Mouse (Mus musculus) heart, postnatal 14 days (tissue): ENCODE data around the gene Sh2d4b. TPM values are rescaled to one million over a fixed set of nuclear protein-coding genes. Genes with fewer than 3 reads are reported as not detected.

Experiments
- DNase-seq, 2 experiments: peaks; one replicate each; pipeline ENCODE4 v3.0.0; 2021 to 2022
- intact Hi-C: fragments of 180-260 bp; cut with DNase I; formaldehyde crosslinking; loops from one replicate; pipeline ENCODE4 v1.15.1; 2025
- long read RNA-seq, 2 experiments: library from polyadenylated mRNA; stranded (forward); transcript quantifications; one replicate each; pipeline ENCODE4 v2.0.0; 2021
- total RNA-seq, 2 experiments: library from RNA; stranded (reverse); gene quantifications; 2 replicates each; pipeline ENCODE4 v1.2.3; 2021

The Sh2d4b gene
- 1 to 10 TPM in 1 of 2 experiments, under 1 TPM in 1; 0.93 to 1.2 TPM for total RNA-seq
- long read RNA-seq, experiment 1 = 0 reads
- long read RNA-seq, experiment 2 = 0 reads

DNA sequence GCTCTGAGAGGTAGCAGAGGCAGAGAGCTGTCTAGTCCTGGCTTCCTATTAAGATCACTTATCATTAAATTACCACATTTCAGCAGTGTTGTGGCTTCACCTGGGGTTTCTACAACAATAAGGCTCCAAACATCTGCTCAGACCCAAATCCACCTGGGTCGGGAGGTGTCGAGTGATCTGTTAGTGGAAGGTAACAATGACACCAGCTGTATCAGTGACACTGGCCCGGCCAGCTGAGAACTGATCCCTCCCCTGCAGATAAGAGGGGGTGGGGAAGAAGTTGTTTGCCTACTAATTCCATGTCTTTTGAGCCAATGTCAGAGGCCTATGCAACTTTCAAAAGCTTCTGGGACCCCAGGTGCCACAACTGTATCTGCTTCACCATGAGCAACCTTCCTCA lies at the start of gene Sh2d4b:
Sh2d4b (minus strand) TSS at position 71 of the 400 bp plus-strand sequence.
- intact Hi-C loops = loop anchor here (5.0 kb wide), 1 partner anchor 101 kb away; no protein-coding TSS in a partner anchor
- no peak for DNase-seq

DNA sequence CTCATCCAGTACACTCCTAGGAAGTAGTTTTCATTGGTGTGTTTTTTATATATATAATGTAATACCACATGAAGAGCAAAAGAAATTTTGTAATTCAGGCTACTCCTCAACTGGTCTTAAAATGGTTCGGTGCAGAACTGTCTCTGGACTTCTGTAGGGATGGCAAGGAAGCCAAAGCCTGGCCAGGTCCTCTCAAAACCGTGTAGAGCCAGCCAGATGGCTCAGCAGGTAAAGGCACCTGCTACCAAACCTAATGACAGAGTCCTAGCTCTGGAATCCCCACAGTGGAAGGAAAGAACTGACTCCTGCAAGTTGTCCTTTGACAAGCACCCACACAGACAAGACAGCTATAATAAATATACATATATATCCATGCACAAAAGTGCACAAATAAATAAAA lies 49.4 kb upstream of the Sh2d4b start:
- intact Hi-C loops = no loop called here
- no peak for DNase-seq

DNA sequence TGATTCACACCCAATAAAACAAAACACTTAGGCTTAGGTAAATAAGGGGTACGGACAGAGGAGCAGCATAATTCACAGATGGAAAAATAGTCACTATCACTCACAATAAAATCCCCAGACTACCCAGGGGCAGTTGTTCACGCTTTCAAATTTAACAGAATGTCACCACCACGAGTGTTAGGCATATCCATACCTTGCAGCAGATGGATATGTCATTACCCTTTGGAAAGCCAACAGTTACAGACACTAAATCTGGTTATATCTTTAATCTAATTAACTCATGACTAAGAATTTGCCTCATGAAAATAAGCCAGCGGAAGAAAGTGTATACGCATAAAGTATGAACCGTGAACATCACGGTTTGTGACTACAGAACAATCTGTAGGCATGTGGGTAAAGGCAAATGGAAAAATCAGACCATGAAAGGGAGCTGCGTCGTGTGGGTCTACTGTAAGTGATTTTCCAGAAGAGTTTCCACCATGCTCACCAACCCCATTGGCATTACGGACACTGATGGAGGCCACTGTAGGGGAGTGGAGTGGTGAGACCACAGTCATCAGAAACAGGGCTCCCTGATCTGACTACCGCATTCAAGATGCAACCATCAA lies 45.4 kb upstream of the Sh2d4b start:
- DNase-seq = no peak
- intact Hi-C loops = no loop called here

DNA sequence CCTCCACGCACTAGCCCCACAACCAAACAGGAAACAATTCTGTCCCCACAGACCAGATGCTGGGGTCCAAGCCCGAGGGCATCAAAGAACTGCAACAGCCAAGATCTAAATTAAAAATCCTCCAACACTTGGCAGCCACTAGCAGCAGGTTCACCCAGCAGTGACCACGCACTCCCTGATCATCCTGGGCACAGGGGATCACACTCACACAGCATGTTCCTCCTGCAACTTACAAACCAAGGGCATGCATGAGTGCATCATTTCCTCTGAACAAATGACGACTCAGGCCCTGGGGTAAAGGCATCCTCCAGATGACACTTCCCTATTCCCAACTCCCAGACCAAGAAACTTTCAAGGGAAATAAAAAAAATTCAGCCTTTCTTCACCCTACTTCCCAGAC lies 44.0 kb upstream of the Sh2d4b start:
- intact Hi-C loops = no loop called here
- DNase-seq = no peak

DNA sequence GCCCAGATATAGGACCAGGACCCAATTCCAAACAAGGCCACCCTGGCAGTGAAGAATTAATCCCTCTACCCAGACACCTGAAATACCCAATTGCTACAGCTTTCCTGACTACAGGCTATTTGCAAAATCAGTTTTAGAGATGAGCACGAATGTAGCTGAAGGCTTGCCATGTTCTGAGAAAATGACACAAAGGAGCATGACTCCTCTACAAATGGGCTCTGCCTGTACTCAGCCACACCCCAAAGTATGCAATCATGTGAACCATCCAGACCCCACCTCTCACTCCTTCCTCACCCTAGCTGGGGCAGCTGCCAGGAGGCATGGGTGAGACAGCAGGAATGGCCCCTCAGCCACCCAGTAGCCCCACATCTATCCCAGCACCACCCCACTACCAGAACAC lies 42.4 kb upstream of the Sh2d4b start:
- intact Hi-C loops = no loop called here
- no peak for DNase-seq

DNA sequence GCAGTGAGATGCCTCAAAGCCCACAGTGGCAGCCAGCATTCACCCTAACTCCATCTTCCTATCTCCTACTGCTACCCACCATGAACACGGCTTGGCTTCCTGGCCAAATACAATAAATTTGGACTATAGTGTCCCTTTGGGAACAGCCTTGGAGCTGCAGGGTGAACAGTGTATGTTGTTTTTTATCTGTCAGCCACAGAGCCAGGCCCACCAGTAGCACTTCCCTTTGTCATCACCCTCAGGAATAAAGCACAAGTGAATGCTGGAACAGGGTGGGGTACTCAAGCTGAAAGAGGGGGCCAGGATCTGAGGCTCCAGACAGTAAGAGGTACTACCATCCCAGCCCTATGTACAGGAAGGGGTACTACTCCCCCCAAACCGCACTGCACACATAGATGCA lies 42.0 kb upstream of the Sh2d4b start:
- no peak for DNase-seq
- intact Hi-C loops = no loop called here

DNA sequence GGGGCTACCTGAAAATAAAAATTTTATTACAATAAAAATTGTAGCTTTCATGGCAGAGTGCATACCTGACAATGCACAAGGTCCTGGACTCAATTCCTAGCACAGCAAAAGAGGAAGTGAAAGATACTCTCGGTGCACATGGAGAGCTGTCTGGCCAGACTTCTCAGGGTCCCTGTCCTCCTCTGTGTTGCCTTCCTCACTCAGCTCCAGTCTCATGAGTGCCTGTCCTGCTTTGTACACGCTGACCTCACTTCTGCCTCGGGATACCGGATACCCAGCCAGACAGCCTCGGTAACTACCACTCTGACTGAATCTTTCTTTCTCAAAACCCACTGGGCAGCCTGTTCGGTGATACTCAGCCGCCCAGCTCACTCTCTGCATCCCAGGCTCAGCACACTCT lies 40.3 kb upstream of the Sh2d4b start:
- intact Hi-C loops = no loop called here
- DNase-seq = no peak

DNA sequence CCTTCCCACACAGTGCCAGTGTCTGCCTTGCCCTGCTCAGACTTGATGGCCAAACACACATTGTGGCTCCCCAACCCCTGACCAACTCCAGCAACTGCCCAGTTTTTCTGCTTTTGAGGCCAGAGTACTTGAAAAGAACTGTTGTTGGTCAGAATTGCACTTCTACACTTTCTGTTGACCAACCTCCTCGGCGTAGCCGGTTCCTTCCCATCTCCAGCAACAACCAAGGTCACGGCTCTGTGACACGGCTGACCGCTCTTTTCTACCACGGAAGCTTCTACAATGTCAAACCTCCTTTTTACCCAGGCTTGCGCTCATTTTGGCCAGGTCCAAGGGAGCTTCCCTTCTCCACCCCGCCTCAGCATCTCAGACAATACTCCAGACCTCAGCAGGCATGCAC lies 39.2 kb upstream of the Sh2d4b start:
- intact Hi-C loops = no loop called here
- no peak for DNase-seq

DNA sequence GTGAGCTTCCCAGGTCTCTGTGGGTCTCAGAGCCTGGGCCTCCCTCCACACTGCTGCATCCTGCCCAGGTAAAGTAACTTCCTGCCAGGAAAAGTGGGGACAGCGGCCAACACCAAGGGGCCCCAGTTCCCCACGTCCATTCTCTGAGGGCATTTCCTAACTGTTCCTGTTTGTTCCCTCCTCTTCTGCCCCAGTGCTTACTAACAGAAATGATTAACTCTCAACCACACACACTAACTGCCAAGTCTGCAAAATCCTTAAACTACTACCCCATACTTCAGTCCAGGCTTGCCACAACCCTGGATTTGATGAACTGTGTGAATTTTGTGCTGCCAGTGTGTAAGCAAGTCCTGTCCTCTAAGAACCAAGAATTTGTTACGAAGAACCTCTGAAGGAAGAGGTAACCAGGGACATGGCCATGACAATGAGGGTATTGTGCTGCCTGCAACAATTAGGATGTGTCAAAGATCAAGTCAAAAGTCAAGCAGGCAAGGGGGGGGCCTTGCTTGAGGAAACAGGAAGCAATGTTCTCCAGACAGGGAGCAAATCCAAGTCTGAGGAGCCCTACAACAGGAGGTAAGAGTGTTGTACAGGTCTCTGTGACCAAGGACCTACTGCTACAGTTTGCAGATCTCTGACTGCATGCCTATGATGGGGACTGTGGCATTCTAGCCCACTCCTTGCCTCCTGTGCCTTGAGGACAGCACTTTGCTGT lies 38.2 kb upstream of the Sh2d4b start:
- intact Hi-C loops = no loop called here
- no peak for DNase-seq

DNA sequence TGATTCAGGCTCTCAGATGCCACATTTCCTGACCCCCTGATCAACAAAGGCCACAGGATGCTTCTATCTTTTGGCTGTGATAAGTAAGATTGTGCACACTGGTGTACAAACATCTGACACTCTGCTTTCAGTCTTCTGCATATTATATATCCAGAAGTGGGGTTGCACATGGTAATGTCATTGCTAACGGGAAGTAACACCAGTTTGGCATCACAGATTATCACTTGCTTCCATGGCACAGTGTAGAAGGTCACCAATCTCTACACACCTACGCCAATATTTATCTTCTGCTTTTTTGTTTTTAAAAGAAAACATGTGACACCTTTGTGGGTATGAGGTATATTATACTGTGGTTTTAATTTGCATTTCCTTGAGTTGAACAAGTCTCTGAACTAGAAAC lies 36.9 kb upstream of the Sh2d4b start:
- DNase-seq = no peak
- intact Hi-C loops = no loop called here

DNA sequence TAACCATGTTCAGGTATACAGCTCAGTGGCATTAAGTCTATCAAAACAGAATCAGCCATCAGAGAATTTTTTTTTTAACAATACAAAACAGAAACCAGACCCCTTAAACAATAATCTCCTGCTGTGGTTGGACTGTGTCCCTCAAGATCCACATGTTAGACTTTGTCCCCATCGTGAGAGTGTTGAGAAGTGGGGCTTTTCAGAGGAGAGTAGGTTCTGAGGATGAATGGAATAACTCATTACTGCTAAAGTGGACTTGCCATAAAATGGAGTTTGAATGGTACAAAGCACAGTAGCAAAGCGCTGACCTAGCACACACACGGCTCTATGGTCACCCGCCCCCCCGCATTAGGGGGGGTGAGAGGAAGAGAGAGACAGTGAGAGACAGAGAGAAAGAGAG lies 35.8 kb upstream of the Sh2d4b start:
- intact Hi-C loops = no loop called here
- DNase-seq = no peak

DNA sequence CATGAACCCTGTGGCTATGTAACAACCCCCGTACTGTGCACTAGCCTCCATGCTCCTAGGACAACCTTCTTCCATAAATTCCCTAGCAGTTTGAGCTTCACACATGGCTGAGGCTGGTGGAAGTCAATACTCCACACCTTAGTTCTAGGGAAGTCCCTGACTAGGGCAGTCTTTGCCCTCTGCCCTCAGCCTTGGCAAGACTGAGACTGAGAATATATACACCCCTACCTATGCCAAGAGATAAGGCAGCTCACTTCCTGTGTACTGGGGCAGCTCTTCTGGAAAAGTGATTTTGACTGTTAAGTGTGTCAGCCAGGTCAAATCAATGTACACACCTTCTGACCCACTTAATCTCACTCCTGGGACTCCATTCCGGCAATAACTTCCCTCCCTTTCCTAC lies 34.0 kb upstream of the Sh2d4b start:
- intact Hi-C loops = no loop called here
- DNase-seq = no peak

DNA sequence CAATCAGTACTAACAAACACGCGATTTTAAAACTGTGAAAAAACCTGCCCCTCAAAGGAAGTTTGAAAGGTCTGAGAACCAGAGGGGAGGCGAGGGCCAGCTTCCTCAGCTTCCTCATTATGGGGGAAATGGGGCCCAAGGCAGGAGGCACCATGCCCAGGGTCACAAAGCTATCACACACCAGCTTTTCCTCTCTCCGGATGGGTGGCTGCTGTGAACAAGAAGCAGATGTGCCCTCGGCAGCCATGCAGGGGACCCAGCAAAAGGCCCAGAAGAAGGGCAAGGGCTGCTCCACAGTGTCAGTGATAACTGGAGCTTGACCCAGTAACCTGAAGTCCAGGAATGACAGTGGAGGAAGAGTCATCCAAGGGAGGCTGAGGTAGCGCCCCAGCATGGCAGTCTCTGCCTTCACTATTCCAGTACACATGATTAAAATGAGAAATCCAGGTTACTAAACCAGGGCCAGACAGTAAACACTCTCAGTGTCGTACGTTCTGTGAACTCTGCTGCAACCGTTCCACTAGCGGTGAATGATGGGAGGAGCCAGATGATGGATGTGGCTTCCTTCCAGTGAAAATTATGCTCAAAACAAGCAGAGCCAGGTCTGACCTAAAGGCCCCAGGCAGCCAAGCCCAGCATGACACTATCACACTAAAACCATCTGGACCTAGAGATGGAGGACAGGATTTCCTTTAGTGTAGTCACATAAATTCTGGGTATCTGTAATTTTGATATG lies 31.5 kb upstream of the Sh2d4b start:
- intact Hi-C loops = no loop called here
- no peak for DNase-seq

DNA sequence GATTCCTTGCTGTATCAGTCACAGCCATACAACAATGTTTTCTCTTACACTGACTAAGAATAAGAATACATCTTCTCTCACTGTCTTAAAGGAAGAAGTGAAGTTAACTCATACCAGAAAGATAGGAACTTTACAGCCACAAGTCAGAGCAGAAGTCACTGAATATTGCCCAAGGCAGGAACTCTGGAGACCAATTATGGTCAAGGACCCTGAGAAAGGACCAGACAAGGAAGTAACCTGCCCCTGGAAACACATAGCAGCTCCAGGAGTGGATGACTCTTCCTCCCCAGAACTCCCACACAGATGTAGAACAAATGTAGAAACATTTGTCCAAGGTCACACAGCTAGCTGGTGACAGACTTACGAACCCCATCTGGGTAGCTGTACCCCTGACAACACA lies 28.2 kb upstream of the Sh2d4b start:
- intact Hi-C loops = no loop called here

DNA sequence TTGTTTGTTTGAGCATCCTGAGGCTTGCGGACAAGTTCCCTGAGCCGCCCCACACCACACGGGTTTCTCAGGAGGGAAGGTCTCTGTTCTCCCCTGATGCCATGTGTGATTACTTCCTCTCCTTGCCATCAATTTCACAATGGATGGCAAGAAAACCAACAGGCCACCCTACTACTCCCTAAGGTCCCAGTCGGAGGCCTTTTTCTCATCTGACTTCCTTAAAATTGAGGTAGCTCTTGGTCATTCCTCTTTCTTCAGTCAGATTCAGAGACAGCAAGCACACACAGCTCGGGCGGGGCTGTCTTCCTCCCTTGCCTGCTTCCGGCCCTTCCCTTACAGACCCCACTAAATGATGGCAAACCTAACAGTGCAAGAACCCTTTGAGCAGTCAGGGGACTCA lies 26.5 kb upstream of the Sh2d4b start:
- no peak for DNase-seq
- intact Hi-C loops = no loop called here

More for the DNA sequence above, 28.2 kb upstream of the Sh2d4b start:
- no peak for DNase-seq

DNA sequence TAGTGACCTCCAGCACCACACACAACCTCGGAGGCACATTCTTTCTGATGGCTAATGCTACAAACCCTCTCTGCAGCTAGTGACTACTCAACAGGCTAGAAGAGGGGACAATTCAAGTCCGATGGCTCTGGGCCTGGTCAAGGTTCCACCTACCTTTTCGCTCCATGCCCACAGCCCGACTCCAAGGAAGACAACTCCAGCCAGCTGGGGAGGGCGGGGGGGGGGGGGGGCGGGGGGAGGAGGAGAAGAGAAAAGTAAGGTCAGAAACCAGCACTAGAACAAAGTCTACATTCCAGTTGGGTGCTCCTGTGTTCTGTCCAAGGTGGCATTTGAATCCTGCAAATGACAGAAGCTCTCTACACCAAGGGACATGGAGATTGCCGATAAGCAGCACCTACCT lies 25.4 kb upstream of the Sh2d4b start:
- intact Hi-C loops = no loop called here
- no peak for DNase-seq

DNA sequence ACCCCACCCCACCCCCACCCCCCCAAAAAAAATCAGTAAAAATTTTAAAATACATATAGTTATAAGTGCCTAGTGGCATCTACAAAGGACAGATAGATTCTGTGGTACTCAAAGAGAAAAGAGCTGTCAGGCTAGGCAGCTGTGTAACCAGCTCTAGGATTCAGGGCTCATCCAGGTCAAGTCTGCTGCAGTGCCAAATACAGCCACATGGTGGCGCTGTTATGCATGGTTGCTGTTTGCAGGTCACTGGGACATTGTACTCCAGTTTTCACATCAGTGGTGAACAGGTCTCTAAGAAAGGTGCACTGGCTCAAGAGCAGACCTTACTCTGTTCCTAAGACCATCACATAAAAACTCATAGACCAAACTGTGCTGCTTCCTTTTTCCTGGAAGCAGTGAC lies 24.6 kb upstream of the Sh2d4b start:
- intact Hi-C loops = loop anchor here (1.0 to 2.0 kb wide), 2 partner anchors 58 to 115 kb away; no protein-coding TSS in a partner anchor
- peak; percentile 92 to 97 for DNase-seq

DNA sequence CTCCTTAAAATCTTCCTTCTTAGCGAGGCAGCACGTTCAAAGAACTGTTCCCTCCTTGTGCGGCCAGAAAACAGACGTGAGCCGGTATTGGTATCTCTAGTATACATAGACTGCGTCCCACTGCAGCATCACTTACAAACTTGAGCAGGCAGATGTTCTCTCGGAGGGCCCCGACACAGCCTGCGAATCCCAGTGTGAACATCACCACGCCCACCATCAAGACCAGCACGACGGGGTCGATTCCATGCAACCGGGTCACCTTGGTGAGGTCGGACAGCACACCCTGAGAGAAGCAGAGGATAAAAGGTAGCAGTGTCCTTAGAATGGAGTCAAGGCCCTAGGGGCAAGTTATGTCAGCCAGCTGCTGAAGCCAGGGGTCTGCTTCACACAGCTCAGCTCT lies 23.6 kb upstream of the Sh2d4b start:
- intact Hi-C loops = loop anchor here (1.0 to 2.0 kb wide), 2 partner anchors 59 to 116 kb away; no protein-coding TSS in a partner anchor
- DNase-seq = no peak

DNA sequence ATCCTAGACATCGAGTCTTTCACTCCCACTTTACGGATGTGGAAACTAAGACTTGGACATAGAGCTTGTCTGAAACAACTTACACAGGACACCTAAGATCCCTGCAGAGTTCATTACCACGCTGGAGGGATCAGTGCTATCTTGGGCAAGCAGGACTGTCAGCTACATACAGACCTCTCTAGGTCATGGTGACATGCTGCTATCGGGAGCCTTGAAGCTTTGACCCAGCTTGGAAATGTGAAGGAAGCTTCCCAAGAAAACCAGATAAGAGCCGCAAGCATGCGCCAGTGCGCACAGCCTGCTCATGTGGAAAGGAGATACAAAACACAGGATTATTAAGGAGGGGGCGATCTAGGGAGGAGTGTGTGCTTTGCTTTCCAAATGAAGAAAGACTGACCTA lies 22.8 kb upstream of the Sh2d4b start:
- intact Hi-C loops = loop anchor here (2.0 kb wide), 1 partner anchor 117 kb away; no protein-coding TSS in a partner anchor
- DNase-seq = no peak

DNA sequence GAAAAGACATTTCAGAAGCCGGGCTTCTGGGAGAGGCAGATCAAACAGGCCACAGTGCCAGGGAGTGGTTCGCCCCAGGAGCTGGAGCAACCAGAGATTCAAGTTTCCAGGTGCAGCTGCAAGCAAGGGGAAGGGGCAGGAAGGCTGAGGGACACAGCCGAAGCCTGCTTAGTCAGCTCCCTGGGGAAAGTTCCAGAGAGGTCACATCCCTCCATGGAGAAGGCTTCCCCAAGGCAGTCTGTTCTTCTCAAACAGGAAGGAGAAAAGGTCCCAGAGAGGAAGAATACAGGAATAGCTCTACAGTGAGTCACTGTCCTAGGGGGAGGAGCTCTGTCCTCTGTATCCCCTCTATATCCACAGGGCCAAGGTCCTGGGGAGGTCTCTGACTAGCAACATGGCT lies 21.6 kb upstream of the Sh2d4b start:
- intact Hi-C loops = no loop called here

DNA sequence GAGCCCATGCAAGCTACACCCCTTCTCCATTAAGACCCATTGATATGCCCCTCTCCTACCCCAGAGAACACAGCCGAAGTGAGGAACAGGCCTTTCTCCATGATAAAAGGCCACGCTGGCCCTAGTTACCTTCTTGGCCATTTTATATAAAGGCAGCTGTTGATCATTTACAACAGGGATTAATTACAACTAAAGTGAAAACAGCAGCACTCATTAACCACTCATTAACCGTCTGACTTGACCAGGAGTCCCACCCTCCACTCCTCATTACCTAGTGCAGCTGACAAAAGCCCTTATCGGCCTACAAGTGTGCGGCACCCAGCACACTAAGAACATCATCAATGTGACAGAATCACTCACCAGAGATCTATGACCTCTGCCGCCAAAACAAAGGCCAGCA lies 20.6 kb upstream of the Sh2d4b start:
- no peak for DNase-seq
- intact Hi-C loops = no loop called here

More for the DNA sequence above, 21.6 kb upstream of the Sh2d4b start:
- peak in 1 of 2 experiments; percentile 30 for DNase-seq
